Mouse (Mus musculus): ENCODE data around the gene Zscan10. TPM values are rescaled to one million over a fixed set of nuclear protein-coding genes. Genes with fewer than 3 reads are reported as not detected.

Gene Zscan10
- polyA plus RNA-seq, 1 experiment from 2014 or later = 0.21 TPM

Other genes with a start within 250 kb of the Zscan10 start
- gene Vmn2r116, start 216.3 kb upstream of the Zscan10 start, polyA plus RNA-seq (2016; fragmentation: Nextera tagmentation; extraction: Ambion mirVana) = not detected in 2 replicates
- not detected in 2 replicates for gene Vmn2r117, start 121.2 kb upstream of the Zscan10 start, polyA plus RNA-seq (2016; fragmentation: Nextera tagmentation; extraction: Ambion mirVana)
- gene Zfp213, start 36.6 kb upstream of the Zscan10 start, polyA plus RNA-seq (2016; fragmentation: Nextera tagmentation; extraction: Ambion mirVana) = 19.5 and 23.0 TPM in 2 replicates
- gene Zfp13, start 1.4 kb upstream of the Zscan10 start, polyA plus RNA-seq (2016; fragmentation: Nextera tagmentation; extraction: Ambion mirVana) = 12.0 and 15.4 TPM in 2 replicates
- 0.39 and 0.43 TPM in 2 replicates for gene Mmp25, start 44.4 kb downstream of the Zscan10 start, polyA plus RNA-seq (2016; fragmentation: Nextera tagmentation; extraction: Ambion mirVana)
- 0.28 and 0.40 TPM in 2 replicates for gene Bicdl2, start 59.6 kb downstream of the Zscan10 start, polyA plus RNA-seq (2016; fragmentation: Nextera tagmentation; extraction: Ambion mirVana)
- 152 and 305 TPM in 2 replicates for gene Hcfc1r1, start 72.7 kb downstream of the Zscan10 start, polyA plus RNA-seq (2016; fragmentation: Nextera tagmentation; extraction: Ambion mirVana)
- 60.1 and 63.7 TPM in 2 replicates for gene Thoc6, start 73.0 kb downstream of the Zscan10 start, polyA plus RNA-seq (2016; fragmentation: Nextera tagmentation; extraction: Ambion mirVana)
- 35.4 and 72.4 TPM in 2 replicates for gene Tnfrsf12a, start 76.6 kb downstream of the Zscan10 start, polyA plus RNA-seq (2016; fragmentation: Nextera tagmentation; extraction: Ambion mirVana)
- 7.0 and 33.4 TPM in 2 replicates for gene Cldn6, start 78.4 kb downstream of the Zscan10 start, polyA plus RNA-seq (2016; fragmentation: Nextera tagmentation; extraction: Ambion mirVana)
- gene Cldn9, start 83.2 kb downstream of the Zscan10 start, polyA plus RNA-seq (2016; fragmentation: Nextera tagmentation; extraction: Ambion mirVana) = 0.76 and 2.4 TPM in 2 replicates
- gene 1520401A03Rik, start 121.9 kb downstream of the Zscan10 start, polyA plus RNA-seq (2016; fragmentation: Nextera tagmentation; extraction: Ambion mirVana) = not detected in 2 replicates
- gene Pkmyt1, start 125.5 kb downstream of the Zscan10 start, polyA plus RNA-seq (2016; fragmentation: Nextera tagmentation; extraction: Ambion mirVana) = 46.5 and 53.2 TPM in 2 replicates
- 8.7 and 9.3 TPM in 2 replicates for gene Paqr4, start 140.0 kb downstream of the Zscan10 start, polyA plus RNA-seq (2016; fragmentation: Nextera tagmentation; extraction: Ambion mirVana)
- 0.43 and 1.9 TPM in 2 replicates for gene Kremen2, start 145.0 kb downstream of the Zscan10 start, polyA plus RNA-seq (2016; fragmentation: Nextera tagmentation; extraction: Ambion mirVana)
- gene Flywch1, start 170.7 kb downstream of the Zscan10 start, polyA plus RNA-seq (2016; fragmentation: Nextera tagmentation; extraction: Ambion mirVana) = 97.9 and 117 TPM in 2 replicates
- 9.0 and 20.3 TPM in 2 replicates for gene Flywch2, start 185.2 kb downstream of the Zscan10 start, polyA plus RNA-seq (2016; fragmentation: Nextera tagmentation; extraction: Ambion mirVana)
- 342 and 505 TPM in 2 replicates for gene Srrm2, start 189.7 kb downstream of the Zscan10 start, polyA plus RNA-seq (2016; fragmentation: Nextera tagmentation; extraction: Ambion mirVana)
- 907 and 984 TPM in 2 replicates for gene Elob, start 228.3 kb downstream of the Zscan10 start, polyA plus RNA-seq (2016; fragmentation: Nextera tagmentation; extraction: Ambion mirVana)
- not detected in 2 replicates for gene Prss33, start 235.2 kb downstream of the Zscan10 start, polyA plus RNA-seq (2016; fragmentation: Nextera tagmentation; extraction: Ambion mirVana)
- gene Prss32, start 243.0 kb downstream of the Zscan10 start, polyA plus RNA-seq (2016; fragmentation: Nextera tagmentation; extraction: Ambion mirVana) = not detected in 2 replicates
- gene Prss41, start 243.3 kb downstream of the Zscan10 start, polyA plus RNA-seq (2016; fragmentation: Nextera tagmentation; extraction: Ambion mirVana) = 0.41 and 1.5 TPM in 2 replicates

All from heart, embryonic 10.5 days (tissue).